Mouse (Mus musculus) C2C12 (cell line): ENCODE results near the gene Mios.

ENCODE experiments used
- CEBPB ChIP-seq: IDR thresholded peaks from one replicate; pipeline ENCODE4 v1.6.1; 2011; ENCODE audit warnings: low read depth, mild to moderate bottlenecking, control low read depth, moderate library complexity
- CTCF ChIP-seq: IDR thresholded peaks from one replicate; pipeline ENCODE4 v1.5.1; 2011; ENCODE audit not compliant: control insufficient read depth, insufficient read depth, insufficient read length
- FOSL1 ChIP-seq: IDR thresholded peaks from one replicate; pipeline ENCODE4 v1.8.0; 2011; ENCODE audit warnings: mild to moderate bottlenecking, low read length; ENCODE audit not compliant: poor library complexity, insufficient read depth, severe bottlenecking
- MAX ChIP-seq: IDR thresholded peaks from one replicate; pipeline ENCODE4 v1.6.1; 2011; ENCODE audit warnings: mild to moderate bottlenecking, control low read depth
- MYOD1 ChIP-seq: IDR thresholded peaks from one replicate; pipeline ENCODE4 v1.6.1; 2011; ENCODE audit warnings: low read depth; ENCODE audit not compliant: control insufficient read depth, insufficient read length
- MYOG ChIP-seq: IDR thresholded peaks from one replicate; pipeline ENCODE4 v1.6.1; 2011; ENCODE audit not compliant: control insufficient read depth, insufficient read length; ENCODE audit errors: extremely low read depth
- USF1 ChIP-seq: IDR thresholded peaks from one replicate; pipeline ENCODE4 v1.6.1; 2011; ENCODE audit warnings: low read depth, mild to moderate bottlenecking, control low read depth, moderate library complexity

GRCm38 (mm10) chr6:8274387-8275054 lies 65.5 kb downstream of the Mios start:
- TF ChIP-seq CTCF (peak; percentile 12), MAX (no peak), MYOG (no peak), MYOD1 (no peak), USF1 (no peak), FOSL1 (no peak), CEBPB (no peak)
